Mouse (Mus musculus) myocyte (in vitro differentiated cells): ENCODE data around the gene Prcd. TPM values are rescaled to one million over a fixed set of nuclear protein-coding genes. Genes with fewer than 3 reads are reported as not detected.

ENCODE experiments used
- H3K27me3 ChIP-seq: one replicate; pipeline ENCODE4 v1.6.1; 2011; ENCODE audit not compliant: control insufficient read depth, insufficient read depth, insufficient read length
- H3K36me3 ChIP-seq: one replicate; pipeline ENCODE4 v1.6.1; 2011; ENCODE audit not compliant: control insufficient read depth, insufficient read depth
- H3K4me2 ChIP-seq: one replicate; pipeline ENCODE4 v1.6.1; 2011; ENCODE audit warnings: low read depth, control low read depth
- H3K4me3 ChIP-seq: one replicate; pipeline ENCODE4 v1.5.1; 2011; ENCODE audit warnings: mild to moderate bottlenecking, control low read depth, moderate library complexity
- H3K79me2 ChIP-seq: one replicate; pipeline ENCODE4 v1.6.1; 2011; ENCODE audit not compliant: control insufficient read depth, insufficient read depth
- H3ac ChIP-seq: one replicate; pipeline ENCODE4 v1.6.1; 2011; ENCODE audit not compliant: control insufficient read depth, insufficient read length
- CEBPB ChIP-seq: IDR thresholded peaks from 2 replicates; pipeline ENCODE4 v1.6.1; 2011; ENCODE audit warnings: mild to moderate bottlenecking, moderate library complexity; ENCODE audit not compliant: poor library complexity, insufficient read depth, severe bottlenecking
- E2F4 ChIP-seq: IDR thresholded peaks from one replicate; pipeline ENCODE4 v1.6.1; 2011; ENCODE audit warnings: mild to moderate bottlenecking, control low read depth, moderate library complexity; ENCODE audit not compliant: insufficient read depth
- MAX ChIP-seq: IDR thresholded peaks from one replicate; pipeline ENCODE4 v1.6.1; 2011; ENCODE audit warnings: low read depth, mild to moderate bottlenecking, control low read depth
- MYOD1 ChIP-seq, 3 experiments: IDR thresholded peaks; one replicate each; pipeline ENCODE4 v1.6.1; 2011; ENCODE audit warnings: control low read depth in 2 of 3, low read depth in 2 of 3, mild to moderate bottlenecking in 2 of 3, moderate library complexity in 1 of 3; ENCODE audit not compliant: insufficient read length in 2 of 3, control insufficient read depth in 1 of 3
- MYOG ChIP-seq, 3 experiments: IDR thresholded peaks; one replicate each; pipeline ENCODE4 v1.6.1; 2011; ENCODE audit warnings: control low read depth in 2 of 3, low read depth in 2 of 3, mild to moderate bottlenecking in 2 of 3; ENCODE audit not compliant: insufficient read length in 2 of 3, control insufficient read depth in 1 of 3, insufficient read depth in 1 of 3
- POLR2A ChIP-seq: IDR thresholded peaks from one replicate; pipeline ENCODE4 v1.6.1; 2011; ENCODE audit warnings: low read depth, mild to moderate bottlenecking, control low read depth, moderate library complexity; ENCODE audit not compliant: insufficient read length
- POLR2AphosphoS2 ChIP-seq: IDR thresholded peaks from one replicate; pipeline ENCODE4 v1.6.1; 2011; ENCODE audit warnings: low read depth, control low read depth; ENCODE audit not compliant: insufficient read length
- REST ChIP-seq: IDR thresholded peaks from one replicate; pipeline ENCODE4 v1.6.1; 2011; ENCODE audit warnings: mild to moderate bottlenecking, control low read depth, moderate library complexity; ENCODE audit not compliant: insufficient read depth, insufficient read length
- SRF ChIP-seq: IDR thresholded peaks from one replicate; pipeline ENCODE4 v1.6.1; 2011; ENCODE audit warnings: low read depth; ENCODE audit not compliant: control insufficient read depth, insufficient read length
- TCF12 ChIP-seq: IDR thresholded peaks from one replicate; pipeline ENCODE4 v1.6.1; 2011; ENCODE audit warnings: mild to moderate bottlenecking, control low read depth; ENCODE audit not compliant: poor library complexity, insufficient read depth, severe bottlenecking
- TCF3 ChIP-seq: IDR thresholded peaks from one replicate; pipeline ENCODE4 v1.6.1; 2011; ENCODE audit warnings: low read depth, control low read depth; ENCODE audit not compliant: insufficient read length
- USF1 ChIP-seq: IDR thresholded peaks from one replicate; pipeline ENCODE4 v1.6.1; 2011; ENCODE audit warnings: low read depth, mild to moderate bottlenecking, control low read depth, moderate library complexity
- polyA plus RNA-seq: library from polyadenylated mRNA; unstranded; fragments of >200 nt; fragmentation: generic; extraction: Trizol; gene quantifications from one replicate; pipeline ENCODE4 v1.2.1, GENCODE M21; 2012; ENCODE audit warnings: missing spikeins

The Prcd gene
- polyA plus RNA-seq, 1 experiment: 0.74 TPM

DNA sequence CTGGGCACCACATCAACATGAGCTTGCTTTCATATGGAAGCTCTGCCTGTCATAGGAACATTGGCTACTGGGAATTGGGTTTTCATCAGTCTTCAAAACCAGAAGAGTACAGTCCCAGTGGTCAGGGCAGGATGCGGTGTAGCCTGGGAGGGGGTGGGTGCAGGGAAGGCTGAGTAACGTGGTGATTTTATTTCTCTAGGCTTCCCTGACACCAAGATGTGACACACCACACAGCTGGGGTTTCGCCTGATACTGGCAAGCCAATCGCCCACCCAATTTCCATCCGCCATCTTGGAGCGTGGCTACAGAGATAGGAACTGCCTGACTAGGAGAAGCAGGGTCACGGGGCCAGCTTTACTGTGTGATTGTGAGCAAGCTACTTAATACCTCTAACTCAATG is 34.7 kb upstream of the Prcd start:
- H3K4me2 ChIP-seq: peak overlapping the region; percentile 88
- H3K79me2 ChIP-seq: peaks cover 43% of the 10 kb centered on the region
- H3ac ChIP-seq: no peak overlapping the region
- H3K4me3 ChIP-seq: no peak overlapping the region
- H3K36me3 ChIP-seq: no peaks in the 10 kb centered on the region
- no peaks in the 10 kb centered on the region for H3K27me3 ChIP-seq
- no peak for TF ChIP-seq TCF3
- no peak for TF ChIP-seq MYOD1 (IDR thresholded peaks at IDR 0.05; ENCODE audit: control insufficient read depth in 1 of 3, insufficient read length in 2 of 3, low read depth in 2 of 3)
- no peak for TF ChIP-seq REST
- no peak for TF ChIP-seq POLR2A
- no peak for TF ChIP-seq MYOG (IDR thresholded peaks at IDR 0.05; ENCODE audit: control insufficient read depth in 1 of 3, insufficient read depth in 1 of 3, insufficient read length in 2 of 3, low read depth in 2 of 3)
- no peak for TF ChIP-seq SRF
- TF ChIP-seq CEBPB: no peak
- no peak for TF ChIP-seq TCF12
- no peak for TF ChIP-seq E2F4
- TF ChIP-seq USF1: no peak
- TF ChIP-seq POLR2AphosphoS2: no peak
- no peak for TF ChIP-seq MAX

DNA sequence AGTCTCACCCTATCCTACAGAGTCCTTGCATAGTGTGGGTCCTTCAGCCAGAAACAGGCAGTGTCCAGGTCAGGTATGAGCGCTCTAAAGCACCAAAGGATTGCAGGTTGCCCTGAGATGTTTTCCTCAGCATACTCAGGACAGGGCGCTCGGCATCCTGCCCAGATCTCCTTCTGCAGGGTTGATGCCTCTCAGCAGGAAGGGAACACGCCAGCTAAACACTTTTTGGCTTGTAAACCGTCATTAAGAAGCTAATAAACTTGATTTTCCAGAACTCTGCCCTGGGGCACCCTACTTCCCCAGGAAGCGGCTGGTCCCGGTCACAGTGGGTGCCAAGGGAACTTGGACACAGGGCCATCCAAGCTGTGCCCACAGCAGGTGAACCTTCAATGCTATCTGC is 34.2 kb upstream of the Prcd start:
- H3K27me3 ChIP-seq: no peaks in the 10 kb centered on the region
- H3K79me2 ChIP-seq: peaks cover 44% of the 10 kb centered on the region
- H3K36me3 ChIP-seq: no peaks in the 10 kb centered on the region
- peak overlapping the region; percentile 88 for H3K4me2 ChIP-seq
- H3ac ChIP-seq: no peak overlapping the region
- TF ChIP-seq CEBPB (no peak), POLR2AphosphoS2 (no peak), TCF12 (no peak), E2F4 (no peak), USF1 (no peak), SRF (no peak), REST (no peak), MYOG (IDR thresholded peaks at IDR 0.05; ENCODE audit: control insufficient read depth in 1 of 3, insufficient read depth in 1 of 3, insufficient read length in 2 of 3, low read depth in 2 of 3) (no peak), TCF3 (no peak)
- H3K4me3 ChIP-seq: no peak overlapping the region

DNA sequence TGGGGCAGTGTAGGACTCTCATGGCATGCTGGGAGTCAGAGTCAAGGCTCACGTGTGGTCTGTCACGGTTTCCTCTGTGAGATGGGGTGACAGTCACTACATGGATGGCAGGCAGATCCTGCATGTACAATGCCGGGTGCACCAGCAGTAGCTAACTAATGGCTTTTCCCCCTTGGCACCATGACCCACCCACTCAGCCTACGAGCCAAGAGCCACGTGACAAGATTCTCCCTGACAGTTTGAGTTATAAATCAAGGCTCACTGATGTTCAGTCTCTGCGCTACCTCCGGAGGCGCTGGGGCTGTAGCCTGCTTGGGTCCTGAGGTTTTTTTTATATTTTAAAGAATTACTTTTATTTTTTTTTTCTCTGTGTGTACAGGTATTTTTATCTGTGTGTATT is 33.8 kb upstream of the Prcd start:
- Histone ChIP-seq H3K4me2 (peak overlapping the region; percentile 85), H3ac (no peak overlapping the region), H3K79me2 (peaks cover 44% of the 10 kb centered on the region), H3K27me3 (no peaks in the 10 kb centered on the region), H3K4me3 (no peak overlapping the region), H3K36me3 (no peaks in the 10 kb centered on the region)
- TF ChIP-seq POLR2A: no peak
- no peak for TF ChIP-seq REST
- TF ChIP-seq MAX: no peak
- no peak for TF ChIP-seq POLR2AphosphoS2
- TF ChIP-seq TCF12: no peak
- no peak for TF ChIP-seq MYOD1 (IDR thresholded peaks at IDR 0.05; ENCODE audit: control insufficient read depth in 1 of 3, insufficient read length in 2 of 3, low read depth in 2 of 3)
- no peak for TF ChIP-seq CEBPB
- no peak for TF ChIP-seq TCF3
- TF ChIP-seq SRF: no peak
- TF ChIP-seq E2F4: no peak

DNA sequence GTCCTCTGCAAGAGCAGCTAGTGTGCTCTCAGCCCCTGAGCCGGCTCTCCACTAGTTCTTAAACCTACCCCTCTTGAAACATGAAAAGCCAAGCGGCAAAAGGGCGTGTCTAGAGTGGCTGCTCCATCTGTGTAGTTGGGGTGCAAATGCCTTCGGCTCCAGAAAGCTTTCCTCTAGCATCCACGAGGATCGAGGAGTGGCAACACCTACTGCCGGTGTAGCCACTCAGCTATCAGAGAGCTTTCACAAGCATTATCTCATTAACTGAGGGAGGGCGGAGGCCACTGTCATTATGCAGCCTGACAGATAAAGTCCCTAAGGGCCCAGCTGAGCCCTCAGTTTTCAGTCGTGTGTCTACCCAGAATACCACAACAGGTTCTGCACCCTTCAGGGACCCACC is 33.3 kb upstream of the Prcd start:
- peak overlapping the region; percentile 85 for H3K4me2 ChIP-seq
- H3K4me3 ChIP-seq: no peak overlapping the region
- no peaks in the 10 kb centered on the region for H3K27me3 ChIP-seq
- no peak overlapping the region for H3ac ChIP-seq
- TF ChIP-seq USF1 (no peak), TCF12 (no peak), POLR2A (no peak), TCF3 (no peak), MYOG (IDR thresholded peaks at IDR 0.05; ENCODE audit: control insufficient read depth in 1 of 3, insufficient read depth in 1 of 3, insufficient read length in 2 of 3, low read depth in 2 of 3) (no peak), SRF (no peak), POLR2AphosphoS2 (no peak), MYOD1 (IDR thresholded peaks at IDR 0.05; ENCODE audit: control insufficient read depth in 1 of 3, insufficient read length in 2 of 3, low read depth in 2 of 3) (no peak), REST (no peak), CEBPB (no peak), MAX (no peak), E2F4 (no peak)
- H3K79me2 ChIP-seq: peaks cover 40% of the 10 kb centered on the region
- no peaks in the 10 kb centered on the region for H3K36me3 ChIP-seq
